Comparison of ENCODE assay signal across 8 mouse cellular contexts in the genomic region with DNA sequence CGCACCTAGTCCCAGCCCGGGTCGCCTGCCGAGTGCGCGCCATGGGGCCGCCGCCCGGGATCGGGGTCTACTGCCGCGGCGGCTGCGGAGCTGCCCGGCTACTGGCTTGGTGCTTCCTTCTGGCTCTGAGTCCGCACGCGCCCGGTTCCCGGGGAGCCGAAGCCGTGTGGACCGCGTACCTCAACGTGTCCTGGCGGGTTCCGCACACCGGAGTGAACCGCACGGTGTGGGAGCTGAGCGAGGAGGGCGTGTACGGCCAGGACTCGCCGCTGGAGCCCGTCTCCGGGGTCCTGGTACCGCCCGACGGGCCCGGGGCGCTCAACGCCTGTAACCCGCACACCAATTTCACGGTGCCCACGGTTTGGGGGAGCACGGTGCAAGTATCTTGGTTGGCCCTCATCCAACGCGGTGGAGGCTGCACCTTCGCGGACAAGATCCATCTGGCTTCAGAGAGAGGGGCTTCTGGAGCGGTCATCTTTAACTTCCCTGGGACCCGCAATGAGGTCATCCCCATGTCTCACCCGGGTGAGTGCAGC. TPM values are rescaled to one million over a fixed set of nuclear protein-coding genes. Genes with fewer than 3 reads are reported as not detected.
DNase-seq lines count a peak whose midpoint lies in the region; ATAC-seq and TF ChIP-seq lines count a peak whose summit lies in the region.

No protein-coding gene starts in this region.

- POLR2A ChIA-PET in Patski (lab: Charles Lee), result no interaction called here

- CTCF ChIA-PET in Patski (lab: Charles Lee), result no interaction called here

- 0 out of 2 replicates have a peak, but pooled peaks cover 3% of the 10 kb centered on the region for H3K4me1 ChIP-seq in kidney, embryonic 15.5 days
- no peaks in the 10 kb centered on the region for H3K4me1 ChIP-seq in embryonic facial prominence, embryonic 15.5 days
- no peaks in the 10 kb centered on the region for H3K4me1 ChIP-seq in hindbrain, postnatal 0 days (ENCODE audit: insufficient read depth, low read length)
- H3K4me1 ChIP-seq in stomach, postnatal 0 days (replicated peaks; ENCODE audit: control insufficient read depth, insufficient read depth), result no peaks in the 10 kb centered on the region

- H3K9ac ChIP-seq in kidney, embryonic 15.5 days, result peak overlapping the region; percentile 50
- peak overlapping the region; percentile 26 for H3K9ac ChIP-seq in embryonic facial prominence, embryonic 15.5 days
- peak overlapping the region; percentile 58 for H3K9ac ChIP-seq in hindbrain, postnatal 0 days (replicated peaks; ENCODE audit: low read length)
- H3K9ac ChIP-seq in stomach, postnatal 0 days (ENCODE audit: low read length), result peak overlapping the region; percentile 52

- TF ChIP-seq CTCF in Patski (IDR thresholded peaks at IDR 0.05), result no peak
- no peak for TF ChIP-seq CTCF in hindbrain, postnatal 0 days (IDR thresholded peaks at IDR 0.05; ENCODE audit: low read depth)
- TF ChIP-seq CTCF in stomach, postnatal 0 days (IDR thresholded peaks at IDR 0.05; ENCODE audit: low read depth), result no peak

- no peak for TF ChIP-seq EP300 in stomach, postnatal 0 days (optimal IDR thresholded peaks at IDR 0.05)

- H3K4me2 ChIP-seq in kidney, embryonic 15.5 days, result peak overlapping the region; percentile 80
- H3K4me2 ChIP-seq in embryonic facial prominence, embryonic 15.5 days (replicated peaks), result peak overlapping the region; percentile 77
- H3K4me2 ChIP-seq in hindbrain, postnatal 0 days (ENCODE audit: low read depth, low read length), result peak overlapping the region; percentile 66
- H3K4me2 ChIP-seq in stomach, postnatal 0 days (replicated peaks; ENCODE audit: low read depth), result peak overlapping the region; percentile 82

- H3K27me3 ChIP-seq in kidney, embryonic 15.5 days, result peaks cover 30% of the 10 kb centered on the region
- peaks cover 23% of the 10 kb centered on the region for H3K27me3 ChIP-seq in Patski
- H3K27me3 ChIP-seq in embryonic facial prominence, embryonic 15.5 days, result peaks cover 13% of the 10 kb centered on the region
- H3K27me3 ChIP-seq in hindbrain, postnatal 0 days (ENCODE audit: insufficient read depth, low read length), result peaks cover 3% of the 10 kb centered on the region; the same call in 1 of the 2 replicates
- H3K27me3 ChIP-seq in stomach, postnatal 0 days (ENCODE audit: control insufficient read depth, insufficient read depth, low read length), result no peaks in the 10 kb centered on the region

- peak overlapping the region; percentile 41; the same call in 1 of the 2 replicates for H3K27ac ChIP-seq in kidney, embryonic 15.5 days
- no peak overlapping the region for H3K27ac ChIP-seq in embryonic facial prominence, embryonic 15.5 days (replicated peaks)
- peak overlapping the region; percentile 56; the same call in 1 of the 2 replicates for H3K27ac ChIP-seq in hindbrain, postnatal 0 days
- H3K27ac ChIP-seq in stomach, postnatal 0 days (replicated peaks), result no peak overlapping the region

- peak; percentile 83 for ATAC-seq in kidney, embryonic 15.5 days (replicated peaks; ENCODE audit: low FRiP score)
- ATAC-seq in Patski, result peak; percentile 38
- peak; percentile 76 for ATAC-seq in embryonic facial prominence, embryonic 15.5 days (ENCODE audit: insufficient number of reproducible peaks, low FRiP score, low TSS enrichment, low read depth)
- peak; percentile 73; the same call in 1 of the 2 replicates for ATAC-seq in hindbrain, postnatal 0 days
- peak; percentile 41 for ATAC-seq in megakaryocyte, adult 5-6 weeks (ENCODE audit: poor library complexity, severe bottlenecking)
- peak; percentile 78 for ATAC-seq in stomach, postnatal 0 days (ENCODE audit: low FRiP score, low TSS enrichment)
- no peak for ATAC-seq in monocyte, adult 5-6 weeks (replicated peaks; ENCODE audit: insufficient number of reproducible peaks, low FRiP score, low TSS enrichment, poor library complexity, severe bottlenecking)

- no peaks in the 10 kb centered on the region for H3K36me3 ChIP-seq in kidney, embryonic 15.5 days
- no peaks in the 10 kb centered on the region for H3K36me3 ChIP-seq in embryonic facial prominence, embryonic 15.5 days
- no peaks in the 10 kb centered on the region for H3K36me3 ChIP-seq in hindbrain, postnatal 0 days (ENCODE audit: insufficient read depth, low read length)
- no peaks in the 10 kb centered on the region for H3K36me3 ChIP-seq in stomach, postnatal 0 days (ENCODE audit: control insufficient read depth, insufficient read depth, low read length)

- peak overlapping the region; percentile 60 for H3K4me3 ChIP-seq in kidney, embryonic 15.5 days (replicated peaks)
- peak overlapping the region; percentile 60 for H3K4me3 ChIP-seq in embryonic facial prominence, embryonic 15.5 days (replicated peaks)
- H3K4me3 ChIP-seq in hindbrain, postnatal 0 days (ENCODE audit: low read length), result peak overlapping the region; percentile 58
- H3K4me3 ChIP-seq in stomach, postnatal 0 days (ENCODE audit: low read depth, low read length), result peak overlapping the region; percentile 57

- WGBS in kidney, embryonic 15.5 days, result 19% methylated on average over 52 of the region's 54 CpGs
- 24% methylated on average over 49 of the region's 54 CpGs for WGBS in embryonic facial prominence, embryonic 15.5 days
- WGBS in hindbrain, postnatal 0 days, result 30% methylated on average over 54 of the region's 54 CpGs
- 13% methylated on average over 25 of the region's 54 CpGs for WGBS in stomach, postnatal 0 days

- in situ Hi-C loops in Patski (cut with MboI; ENCODE audit: low pct_unique_long_range_greater_than_20kb), result no loop called here

- no peaks in the 10 kb centered on the region for H3K9me3 ChIP-seq in kidney, embryonic 15.5 days (replicated peaks)
- H3K9me3 ChIP-seq in embryonic facial prominence, embryonic 15.5 days (replicated peaks), result no peaks in the 10 kb centered on the region
- no peaks in the 10 kb centered on the region for H3K9me3 ChIP-seq in hindbrain, postnatal 0 days (ENCODE audit: low read length)
- no peaks in the 10 kb centered on the region for H3K9me3 ChIP-seq in stomach, postnatal 0 days (ENCODE audit: control insufficient read depth, low read length)

- no peak for DNase-seq in kidney, postnatal 14 days
- no peak for DNase-seq in Patski (ENCODE audit: low read depth, low spot score)
- DNase-seq in hindbrain, postnatal 0 days (ENCODE audit: low spot score), result peak; percentile 12
- no peak for DNase-seq in stomach, postnatal 0 days (ENCODE audit: low spot score)

RNA-seq across cellular contexts. Expression of a gene that starts 47.7 kb away (rescaled TPM):
- 35.9 and 38.5 TPM in 2 replicates for polyA plus RNA-seq in kidney, embryonic 15.5 days (2015; fragmentation: Nextera tagmentation; extraction: Ambion mirVana)
- 54.2 TPM for polyA plus RNA-seq in Patski (2021)
- polyA plus RNA-seq in embryonic facial prominence, embryonic 15.5 days (2015; fragmentation: Nextera tagmentation; extraction: Ambion mirVana), result 9.8 and 12.8 TPM in 2 replicates
- total RNA-seq in hindbrain, postnatal 0 days (2014; rRNA removed), result 7.4 and 9.7 TPM in 2 replicates
- 7.7 and 7.8 TPM in 2 replicates for polyA plus RNA-seq in hindbrain, postnatal 0 days (2015; fragmentation: Nextera tagmentation; extraction: Ambion mirVana)
- total RNA-seq in megakaryocyte, adult 5-6 weeks (2015), result 0.54 and 0.64 TPM in 2 replicates
- 0.45 and 0.55 TPM in 2 replicates for total RNA-seq in megakaryocyte, adult 5-6 weeks (2017)
- polyA plus RNA-seq in stomach, postnatal 0 days (2015; fragmentation: Nextera tagmentation; extraction: Ambion mirVana), result 104 and 114 TPM in 2 replicates
- 0.67 to 3.2 TPM (median 0.87 TPM) in 3 replicates for total RNA-seq in monocyte, adult 5-6 weeks (2017)

Comparison
In these comparisons a context has a peak if more than half of its experiments do, and no peak if none do; other contexts are left out.
1. H3K27ac ChIP-seq: peak in kidney, embryonic 15.5 days (single experiment) and hindbrain, postnatal 0 days (single experiment); none in embryonic facial prominence, embryonic 15.5 days (single experiment) and stomach, postnatal 0 days (single experiment).
2. Peak in every context shown above with its lines, with median percentiles within 50 percentile points of each other: H3K4me2 ChIP-seq, H3K4me3 ChIP-seq and H3K9ac ChIP-seq.